Mouse (Mus musculus): Measurements from ENCODE around the gene Gfod1.

Gfod1 gene

GRCm38 (mm10) chr13:43297526-43297925 lies 6.4 kb downstream of the Gfod1 start:
- DNase-seq: peak; percentile 68 to 73

GRCm38 (mm10) chr13:43296140-43296805 lies 7.7 kb downstream of the Gfod1 start:
- DNase-seq: no peak

DNA sequence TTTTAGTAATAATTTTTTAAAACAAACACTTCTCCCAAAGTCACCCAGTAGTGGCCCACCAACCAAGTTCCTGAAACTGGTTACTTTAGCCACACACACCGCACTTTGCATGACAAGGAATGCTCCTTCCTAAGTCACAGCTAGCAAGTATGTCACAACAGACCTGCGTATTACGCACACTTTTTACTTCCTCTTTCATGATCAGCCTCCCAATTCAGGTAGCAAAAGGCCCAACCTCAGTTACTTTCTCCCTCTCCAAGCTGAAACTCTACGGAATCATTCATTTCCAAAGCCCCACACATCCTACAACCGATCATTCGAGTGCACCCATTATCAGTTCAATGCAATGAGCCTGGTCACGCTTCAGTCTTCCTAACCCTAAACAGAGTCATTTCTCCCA lies 8.3 kb downstream of the Gfod1 start:
- no peak for DNase-seq

- no peak for DNase-seq
These were observed 8.9 kb downstream of the Gfod1 start for GRCm38 (mm10) chr13:43294957-43295590.

DNA sequence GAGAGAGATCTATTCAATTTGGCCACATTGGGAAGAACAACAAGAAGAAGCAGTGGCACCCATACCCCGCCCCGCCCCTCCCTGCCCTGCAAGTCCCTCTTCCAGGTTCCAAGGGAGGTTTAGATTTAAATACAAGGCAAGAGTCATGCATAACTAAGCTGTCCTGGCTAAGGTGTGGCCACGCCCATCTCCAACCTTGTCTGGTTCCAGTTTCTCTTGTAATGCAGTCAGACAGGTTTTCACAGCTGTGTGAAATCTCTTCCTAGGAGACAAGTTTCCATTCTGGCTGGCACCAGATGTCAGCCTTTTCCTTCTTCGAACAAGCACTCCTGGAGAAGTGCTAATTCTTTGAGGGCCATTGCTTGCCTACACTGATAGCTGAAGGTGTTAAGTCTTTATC lies 11.1 kb downstream of the Gfod1 start:
- no peak for DNase-seq

- DNase-seq: no peak
These were observed 14.9 kb downstream of the Gfod1 start for GRCm38 (mm10) chr13:43289076-43289475.

DNA sequence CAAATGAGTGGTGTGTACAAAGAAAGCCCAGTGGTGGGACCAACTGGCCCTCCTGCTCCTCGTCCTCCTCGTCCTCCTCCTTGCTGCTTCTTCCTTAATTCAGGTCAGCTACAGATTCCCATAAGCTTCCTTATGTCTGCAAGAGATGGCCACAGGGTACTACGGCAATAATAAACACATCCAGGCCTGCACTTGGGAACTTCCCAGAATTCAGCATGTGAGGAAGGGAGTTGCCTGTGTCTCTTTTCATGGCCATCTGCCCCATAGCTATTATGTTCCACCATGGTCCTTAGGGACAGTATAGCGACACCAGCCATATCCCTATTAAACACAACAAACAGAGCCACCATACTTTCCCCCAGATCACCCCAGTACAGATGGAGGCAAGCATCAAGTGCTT lies 15.5 kb downstream of the Gfod1 start:
- DNase-seq: no peak

DNA sequence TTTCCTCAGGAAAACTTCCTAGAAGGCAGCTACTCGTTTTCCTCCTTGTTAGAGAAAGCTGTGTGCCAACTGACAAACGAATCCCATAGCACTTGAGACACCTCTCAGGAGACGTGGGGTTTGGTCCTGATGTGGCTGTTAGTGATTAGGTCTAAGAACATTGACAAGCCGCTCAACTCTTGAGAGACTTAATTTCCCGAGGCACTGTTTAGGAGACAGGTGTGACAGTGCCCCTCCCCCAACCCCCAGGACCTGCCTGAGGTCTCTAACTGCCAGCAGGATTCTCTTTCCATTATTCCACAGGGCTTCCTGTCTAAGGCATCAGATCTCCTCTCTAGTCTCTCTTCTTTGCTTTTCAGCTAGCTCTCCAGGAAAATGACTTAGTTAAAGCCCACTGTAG lies 15.9 kb downstream of the Gfod1 start:
- DNase-seq: no peak

DNA sequence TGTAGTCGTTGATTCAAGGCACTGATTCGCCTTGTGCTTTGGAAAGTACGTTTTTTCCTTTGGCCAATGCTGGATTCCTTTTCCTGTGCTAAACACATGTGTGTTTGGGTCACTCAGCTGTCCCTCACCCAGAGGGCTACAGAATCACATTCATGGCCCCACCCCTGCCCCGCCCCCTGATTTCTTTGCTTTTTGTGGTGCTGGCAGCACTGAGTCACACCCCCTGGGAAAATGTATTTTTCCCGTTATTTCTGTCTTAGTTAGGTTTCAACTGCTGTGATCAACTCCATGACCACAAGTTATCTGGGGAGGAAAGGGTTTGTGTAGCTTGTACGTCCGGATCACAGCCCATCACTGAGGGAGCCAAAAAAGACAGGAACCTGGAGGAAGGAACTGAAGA lies 17.1 kb downstream of the Gfod1 start:
- DNase-seq: no peak

DNA sequence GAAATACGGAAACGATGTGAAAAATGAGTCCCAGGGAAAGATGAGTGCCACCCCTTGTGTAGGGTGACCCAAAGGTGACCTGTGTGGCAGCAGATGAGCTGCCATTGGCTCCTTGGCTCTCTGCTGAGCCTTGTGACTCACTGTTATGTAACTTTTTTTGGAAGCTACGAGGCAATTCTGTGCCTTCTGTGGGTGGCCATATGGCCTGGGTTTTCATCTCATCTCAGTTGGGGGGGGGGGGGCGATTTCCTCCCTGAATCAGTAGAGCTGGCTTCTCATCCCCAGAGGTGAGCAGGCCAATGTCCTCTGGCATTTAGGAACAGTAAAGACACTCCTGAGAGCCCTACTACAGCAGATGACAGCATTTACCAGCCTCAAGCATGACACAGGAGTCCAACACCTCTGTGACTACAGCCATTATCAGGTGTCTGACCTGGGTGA lies 19.2 kb downstream of the Gfod1 start:
- DNase-seq: peak; percentile 80 to 83

- DNase-seq: no peak
These were observed 30.1 kb downstream of the Gfod1 start for GRCm38 (mm10) chr13:43273906-43274305.

DNA sequence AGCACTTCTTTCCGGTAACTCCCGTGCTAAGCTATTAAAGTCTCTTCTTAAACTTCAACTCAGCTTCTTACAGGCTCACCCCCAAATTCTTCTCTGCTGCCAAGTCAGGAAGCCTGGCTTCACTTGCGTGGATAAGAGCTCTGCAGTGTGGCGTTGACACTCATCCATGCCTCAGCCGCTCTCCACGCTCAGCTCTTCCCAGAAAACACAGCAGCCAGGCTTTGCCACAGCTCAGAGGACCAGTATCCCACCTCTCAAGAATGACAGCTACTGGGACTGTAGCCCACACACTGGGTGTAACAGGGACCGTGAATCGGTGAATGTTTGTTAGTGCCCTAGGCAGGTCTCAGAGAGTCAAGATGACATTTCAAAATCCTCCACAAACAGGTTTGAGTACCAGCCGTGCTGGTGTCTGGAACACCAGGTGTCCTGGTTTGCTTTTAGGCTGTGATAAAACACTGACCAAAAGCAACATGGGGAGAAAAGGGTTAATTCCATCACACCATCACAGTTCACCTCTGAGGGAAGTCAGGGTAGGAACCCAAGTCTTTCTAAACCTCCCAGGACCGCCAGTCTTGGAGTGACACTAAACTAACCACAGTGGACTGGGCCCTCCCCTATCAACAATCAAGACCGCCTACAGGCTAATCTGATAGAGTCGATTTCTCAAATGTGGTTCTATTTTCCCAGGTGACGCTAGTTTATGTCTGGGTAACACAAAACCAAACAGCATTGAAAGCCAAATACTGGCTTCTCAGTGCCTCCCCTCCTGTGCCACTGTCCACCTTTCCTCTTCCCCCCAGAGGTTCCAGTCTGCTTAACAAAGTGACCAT lies 31.5 kb downstream of the Gfod1 start:
- no peak for DNase-seq

DNA sequence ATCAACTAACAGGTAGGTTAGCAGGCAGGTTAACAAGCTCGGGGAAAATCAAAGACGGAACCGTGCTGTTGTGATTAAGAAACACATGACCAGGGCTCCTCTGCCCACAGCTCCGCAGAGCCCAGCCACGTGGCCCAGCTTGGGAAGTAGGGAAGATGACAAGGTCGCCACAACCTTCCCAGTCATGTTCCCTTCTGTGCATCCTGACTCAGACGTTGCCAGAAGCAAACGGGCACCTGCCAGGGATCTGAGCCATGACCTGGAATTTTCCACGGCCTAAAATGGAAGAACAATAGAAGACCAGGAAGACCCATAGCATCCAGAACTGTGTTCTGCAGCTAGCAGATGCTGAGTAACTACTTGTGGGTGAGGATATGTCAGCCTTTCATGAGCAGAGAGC lies 32.5 kb downstream of the Gfod1 start:
- DNase-seq: peak; percentile 76 to 79

GRCm38 (mm10) chr13:43270220-43270597 lies 33.8 kb downstream of the Gfod1 start:
- DNase-seq: no peak

DNA sequence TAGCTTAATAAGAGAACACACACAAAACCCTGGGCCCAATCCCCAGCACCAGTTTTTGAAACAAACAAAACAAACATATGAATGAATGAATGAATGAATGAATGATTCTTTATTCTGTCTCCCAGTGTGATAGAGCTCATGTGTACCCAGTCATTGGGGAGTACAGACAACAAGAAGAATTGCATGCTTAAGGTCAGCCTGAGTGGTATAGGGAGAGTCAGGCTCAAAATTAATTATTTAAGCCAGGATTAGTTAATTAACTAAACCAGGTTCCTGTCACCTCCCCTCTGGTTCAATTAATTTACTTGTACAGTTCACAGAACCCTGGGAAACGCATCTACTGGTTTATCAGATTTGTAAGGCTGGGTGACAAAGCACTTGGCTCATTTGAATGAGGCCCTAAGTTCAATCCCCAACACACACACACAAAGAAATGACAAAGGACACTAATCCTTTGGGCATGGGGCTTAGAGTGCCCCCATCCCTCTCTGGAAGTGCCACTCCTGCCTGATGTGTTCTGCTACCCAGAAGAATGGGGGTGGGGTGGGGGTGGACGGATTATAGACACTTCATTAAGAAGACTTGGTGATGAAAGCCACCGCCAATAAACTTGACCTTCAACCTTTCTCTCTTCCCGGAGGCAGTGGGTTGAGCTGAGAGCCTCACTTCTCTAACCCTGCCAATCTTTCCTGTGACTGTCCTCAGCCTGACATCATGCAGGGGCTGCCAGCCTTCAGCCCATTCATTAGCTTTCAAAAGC lies 34.3 kb downstream of the Gfod1 start:
- no peak for DNase-seq

DNA sequence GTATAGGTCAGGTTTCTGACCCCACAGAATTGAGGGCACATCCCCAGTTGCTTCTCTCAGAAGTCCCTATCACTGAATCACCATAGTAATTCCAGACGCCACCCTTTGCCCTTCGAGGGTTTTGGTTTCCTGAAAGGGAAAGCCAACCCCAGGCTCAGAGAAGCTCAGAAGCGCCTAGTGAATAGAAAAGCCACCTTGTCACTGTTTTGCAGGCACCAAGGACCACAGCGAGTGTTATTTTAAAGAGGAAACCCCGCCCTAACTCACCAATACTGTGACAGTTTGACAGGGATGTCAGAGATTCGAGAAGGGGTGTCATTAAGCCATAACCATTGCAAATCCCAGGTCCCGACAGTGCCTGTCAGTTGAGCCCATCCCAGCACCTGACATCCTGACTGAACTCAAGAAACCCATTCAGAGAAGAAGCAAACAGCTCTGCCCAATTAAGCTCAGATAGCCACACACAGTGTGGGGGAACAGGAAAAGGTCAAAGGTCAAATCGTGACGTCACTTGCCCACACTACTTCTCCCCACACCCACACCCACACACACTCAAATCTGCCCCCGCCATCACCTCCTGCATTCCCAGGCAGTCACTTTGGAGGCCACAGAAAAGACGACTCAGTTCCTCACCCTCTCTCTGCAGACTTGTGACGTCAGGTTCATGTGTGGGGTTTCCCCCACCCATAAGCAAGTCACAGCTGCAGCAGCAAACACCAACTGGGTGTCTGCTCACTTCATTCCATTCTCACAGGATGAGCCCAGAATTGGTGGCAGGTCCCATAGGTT lies 35.2 kb downstream of the Gfod1 start:
- DNase-seq: no peak

DNA sequence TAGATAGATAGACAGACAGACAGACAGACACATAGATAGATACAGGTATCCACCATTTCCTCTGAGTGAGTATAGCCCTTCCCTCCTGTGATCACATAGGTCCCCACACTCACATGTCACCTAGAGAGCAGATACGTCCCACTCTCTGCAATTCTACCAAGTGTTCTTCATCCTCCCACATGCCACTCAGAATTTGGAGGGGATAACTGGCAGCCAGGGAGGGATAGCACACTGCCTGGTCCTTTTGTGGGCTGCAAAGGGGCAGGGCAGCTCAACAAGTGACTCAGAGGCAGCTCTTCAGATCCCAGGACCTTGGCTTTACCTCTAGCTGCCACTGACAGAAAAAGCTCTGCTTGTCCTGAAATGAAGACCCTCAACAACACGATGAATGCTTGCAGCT lies 36.1 kb downstream of the Gfod1 start:
- no peak for DNase-seq

DNA sequence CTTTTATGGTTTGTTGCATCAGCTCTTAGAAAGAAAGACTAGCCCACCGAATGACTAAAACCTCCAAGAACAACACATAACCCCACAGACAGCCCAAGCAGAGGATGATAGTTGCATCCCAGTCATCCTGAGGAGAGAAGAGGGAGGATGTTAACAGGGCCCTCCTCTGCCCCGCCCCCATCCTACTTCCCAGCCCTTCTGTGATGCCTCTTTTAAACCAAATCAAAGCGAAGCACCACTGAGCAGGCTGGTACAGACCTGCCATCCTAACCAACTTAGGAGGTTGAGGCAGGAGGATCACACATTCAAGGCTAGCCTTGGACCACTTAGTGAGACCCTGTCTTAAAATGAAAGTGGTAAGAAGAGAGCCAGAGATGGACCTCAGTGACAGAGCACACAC lies 36.8 kb downstream of the Gfod1 start:
- no peak for DNase-seq

DNA sequence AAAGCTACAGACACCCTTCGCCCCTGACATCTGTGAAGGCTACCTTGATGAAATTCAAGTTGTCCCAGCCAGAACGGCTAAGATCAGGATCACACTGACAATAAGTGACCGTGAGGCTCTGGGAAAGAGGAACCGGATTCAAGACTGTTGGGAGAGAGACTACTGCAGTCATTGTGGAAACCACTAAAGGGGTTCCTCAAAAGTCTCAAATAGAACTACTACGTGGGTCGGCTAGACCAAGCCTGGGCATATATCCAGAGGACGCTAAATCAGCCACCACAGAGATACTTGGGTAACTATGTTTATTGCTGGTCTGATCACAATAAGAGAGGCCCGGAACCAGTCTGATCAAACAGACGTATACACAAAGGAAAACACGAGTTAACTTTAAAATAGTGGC lies 37.6 kb downstream of the Gfod1 start:
- DNase-seq: no peak

- DNase-seq: no peak
These were observed 38.9 kb downstream of the Gfod1 start for GRCm38 (mm10) chr13:43265116-43265515.

DNA sequence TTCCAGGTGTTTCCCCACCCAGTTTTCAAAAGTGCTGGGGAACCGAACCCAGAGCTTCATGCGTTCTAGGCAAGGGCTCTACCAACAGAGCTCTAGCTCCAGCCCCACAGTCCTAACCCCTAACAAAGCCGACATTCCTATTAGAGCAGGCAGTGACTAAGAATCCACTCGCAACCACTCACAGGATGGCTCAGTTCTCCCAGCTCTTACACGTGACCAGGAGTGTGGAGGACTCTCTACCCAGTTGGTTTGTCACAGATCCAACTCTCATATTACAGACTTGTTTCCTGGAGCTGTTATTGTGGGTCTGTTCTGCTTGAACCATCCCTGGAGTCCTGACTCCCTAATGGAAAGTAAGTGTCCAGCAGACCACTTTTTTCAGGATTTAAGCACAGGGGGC lies 40.3 kb downstream of the Gfod1 start:
- DNase-seq: no peak

- DNase-seq: peak; percentile 62 to 67
These were observed 41.7 kb downstream of the Gfod1 start for GRCm38 (mm10) chr13:43262114-43262739.
